Mouse (Mus musculus) spleen, adult 12 weeks (tissue): ENCODE results near the gene Cacul1.

Experiments
- DNase-seq: peaks from one replicate; pipeline ENCODE4 v3.0.0; 2022; ENCODE audit warnings: low spot score

The Cacul1 gene

DNA sequence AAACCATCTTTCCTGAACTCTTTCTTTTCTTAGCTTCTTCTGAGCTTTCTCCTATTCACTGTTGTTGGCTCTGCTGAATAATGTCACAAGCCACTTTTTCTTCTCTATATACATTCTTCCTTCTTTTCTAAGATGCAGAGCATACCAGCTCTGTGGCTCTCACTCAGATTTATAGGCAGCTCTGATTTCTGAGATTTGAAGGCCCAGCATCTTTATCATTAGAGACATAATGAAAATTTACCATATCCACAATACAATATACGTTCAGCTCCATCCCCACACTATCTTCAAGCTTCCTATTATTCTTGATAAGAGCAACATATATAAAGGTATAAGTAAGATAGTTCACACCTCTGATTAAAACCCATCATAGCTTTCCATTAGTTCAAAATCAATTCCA lies 50.7 kb downstream of the Cacul1 start:
- DNase-seq: no peak

- no peak for DNase-seq
These were observed 51.5 kb downstream of the Cacul1 start for GRCm38 (mm10) chr19:60529302-60529701.

GRCm38 (mm10) chr19:60528602-60529001 lies 52.2 kb downstream of the Cacul1 start:
- DNase-seq: no peak

GRCm38 (mm10) chr19:60526876-60527275 lies 53.9 kb downstream of the Cacul1 start:
- DNase-seq: no peak

GRCm38 (mm10) chr19:60525086-60525485 lies 55.7 kb downstream of the Cacul1 start:
- no peak for DNase-seq

DNA sequence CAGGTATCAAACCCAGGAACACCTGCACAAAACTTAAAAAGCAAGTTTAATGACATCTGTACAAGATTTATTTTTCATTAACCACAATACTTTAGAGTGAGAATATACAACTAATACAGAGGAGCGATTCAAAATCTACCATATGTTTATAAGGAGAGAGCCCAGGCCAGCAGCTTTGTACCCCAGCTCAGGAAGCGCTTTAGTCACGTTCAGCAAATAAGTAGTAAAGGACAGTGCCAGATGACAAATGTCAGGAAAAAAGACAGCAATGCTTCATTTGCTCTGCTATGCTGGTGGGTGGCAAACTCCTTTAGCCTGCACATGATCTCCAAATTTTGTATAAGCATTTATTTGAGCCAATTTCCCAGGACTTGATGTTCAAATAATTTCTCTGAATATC lies 56.1 kb downstream of the Cacul1 start:
- DNase-seq: no peak

DNA sequence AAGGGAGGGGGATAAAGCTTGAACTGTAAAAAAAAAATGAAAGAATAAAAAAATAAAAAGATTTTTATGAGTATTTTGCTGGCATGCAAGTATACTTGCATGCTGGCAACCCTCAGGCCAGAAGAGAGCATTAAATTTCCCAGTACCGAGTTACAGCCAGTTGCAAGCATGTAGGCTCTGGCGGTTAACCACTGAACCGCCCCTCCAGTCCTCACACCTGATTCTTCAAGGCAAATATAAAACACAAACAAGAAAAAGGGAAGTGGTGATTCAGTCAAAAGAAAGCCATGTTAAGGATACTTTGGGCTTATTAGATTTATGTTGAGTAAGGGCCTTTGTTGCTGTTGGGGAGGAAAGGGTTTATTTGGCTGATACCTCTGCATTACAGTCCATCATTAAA lies 60.7 kb downstream of the Cacul1 start:
- no peak for DNase-seq

DNA sequence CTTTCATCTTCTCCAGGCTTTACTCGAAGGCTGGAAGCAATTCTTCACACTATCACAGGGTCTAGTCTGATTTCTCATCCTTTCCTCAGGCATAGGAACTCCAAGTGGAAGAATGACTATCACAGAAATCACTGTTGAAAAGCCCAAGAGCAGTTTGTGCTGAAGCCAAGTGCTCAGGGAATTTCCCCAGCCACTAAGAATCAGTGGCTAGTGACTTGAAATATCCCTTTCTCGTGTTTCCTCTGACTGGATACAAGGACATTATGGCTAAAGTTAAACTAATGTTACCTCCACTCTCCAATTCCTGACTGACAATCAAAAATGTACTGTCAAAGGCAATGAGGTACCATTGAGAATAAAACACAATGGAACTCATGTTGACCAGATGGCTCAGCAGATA lies 65.8 kb downstream of the Cacul1 start:
- no peak for DNase-seq

DNA sequence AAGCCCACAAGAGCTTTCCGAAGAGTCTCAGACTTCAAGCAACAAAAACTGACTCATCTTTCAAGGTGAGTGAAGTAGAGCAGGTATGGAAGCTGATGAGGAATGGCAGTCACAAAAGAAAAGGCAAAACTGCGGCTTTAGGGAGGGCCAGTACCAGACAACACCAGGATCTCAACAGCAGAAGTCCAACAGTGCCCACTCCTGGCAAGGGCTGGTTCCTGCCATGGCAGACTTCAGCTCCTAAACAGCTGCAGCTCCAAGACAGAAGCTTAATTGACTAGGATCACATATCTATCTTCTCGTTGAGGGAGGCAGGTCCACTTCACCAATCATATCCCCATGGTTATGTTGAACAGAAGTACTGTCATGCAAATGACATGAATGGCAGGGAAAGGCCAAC lies 67.4 kb downstream of the Cacul1 start:
- no peak for DNase-seq

DNA sequence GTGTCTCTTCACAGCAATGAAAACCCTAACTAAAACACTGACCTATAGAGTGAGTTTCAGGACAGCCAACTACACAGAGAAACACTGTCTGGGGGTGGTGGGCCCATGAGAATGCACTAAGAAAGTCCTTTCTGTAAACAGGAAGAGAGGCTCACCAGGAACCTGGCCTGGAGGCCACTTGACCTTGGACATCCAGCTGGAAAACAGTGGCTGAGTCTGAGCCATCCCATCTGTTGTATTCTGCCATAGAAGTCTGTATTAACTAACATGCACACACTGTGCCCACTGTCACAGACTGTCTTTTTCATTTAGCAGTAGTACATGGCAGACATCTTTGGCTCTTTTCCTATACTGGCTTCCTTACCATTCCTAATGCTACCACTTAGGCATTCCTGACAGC lies 80.6 kb downstream of the Cacul1 start:
- DNase-seq: no peak

DNA sequence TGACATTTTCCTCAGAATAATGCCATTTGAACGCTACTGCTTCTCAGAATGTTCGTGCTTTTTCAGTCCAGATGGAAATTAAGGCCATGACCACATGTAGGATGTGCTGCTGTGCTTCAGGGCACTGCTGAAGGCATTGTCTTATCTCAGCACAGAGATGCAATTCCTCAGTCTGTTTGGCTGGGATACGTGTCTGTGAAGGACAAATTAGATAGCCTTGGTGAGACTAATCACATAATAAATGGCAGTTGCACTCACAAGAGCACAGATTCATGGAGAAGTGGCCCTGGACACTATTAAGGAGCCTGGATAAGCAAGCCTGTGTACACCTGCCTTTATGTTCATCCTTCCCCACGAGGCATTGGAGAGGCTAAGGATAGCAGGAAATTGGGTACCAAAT lies 83.7 kb downstream of the Cacul1 start:
- no peak for DNase-seq

DNA sequence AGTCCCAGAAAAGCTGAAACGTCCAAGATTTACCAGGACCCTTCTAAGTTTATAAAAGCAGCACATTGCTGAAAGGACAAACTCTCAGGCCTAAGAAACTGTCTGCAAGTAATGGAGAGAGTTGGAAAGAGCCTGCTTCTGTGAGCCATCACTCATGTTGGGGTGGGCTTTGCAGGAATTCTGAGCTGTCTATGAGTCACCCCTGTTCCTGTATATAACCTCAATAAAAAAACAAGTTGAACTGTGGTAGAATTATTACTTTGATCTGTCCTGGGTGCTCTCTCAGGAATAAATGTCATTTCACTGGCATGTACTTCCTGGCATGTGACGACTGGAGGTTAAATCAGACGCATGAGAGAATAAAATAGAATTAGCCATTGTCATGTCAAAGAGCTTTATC lies 85.1 kb downstream of the Cacul1 start:
- DNase-seq: no peak

DNA sequence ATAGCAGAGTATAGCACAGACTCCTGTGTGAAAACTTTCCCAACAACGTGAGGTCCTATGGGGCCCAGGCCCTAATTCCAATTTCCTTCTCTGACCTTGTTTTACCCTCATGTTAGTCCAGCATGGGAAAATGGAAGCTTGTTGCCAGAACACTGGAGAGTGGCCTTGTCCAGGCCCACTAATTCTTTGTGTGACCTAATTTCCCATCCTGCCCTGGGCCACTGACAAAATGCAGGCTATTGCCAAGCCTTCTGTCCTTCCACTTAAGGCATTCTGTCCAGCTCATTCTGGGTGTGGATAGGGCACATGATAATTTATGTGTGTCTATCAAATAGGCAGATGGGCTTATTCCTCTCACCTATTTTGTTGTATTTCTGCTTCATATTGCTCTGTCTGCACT lies 91.3 kb downstream of the Cacul1 start:
- no peak for DNase-seq

DNA sequence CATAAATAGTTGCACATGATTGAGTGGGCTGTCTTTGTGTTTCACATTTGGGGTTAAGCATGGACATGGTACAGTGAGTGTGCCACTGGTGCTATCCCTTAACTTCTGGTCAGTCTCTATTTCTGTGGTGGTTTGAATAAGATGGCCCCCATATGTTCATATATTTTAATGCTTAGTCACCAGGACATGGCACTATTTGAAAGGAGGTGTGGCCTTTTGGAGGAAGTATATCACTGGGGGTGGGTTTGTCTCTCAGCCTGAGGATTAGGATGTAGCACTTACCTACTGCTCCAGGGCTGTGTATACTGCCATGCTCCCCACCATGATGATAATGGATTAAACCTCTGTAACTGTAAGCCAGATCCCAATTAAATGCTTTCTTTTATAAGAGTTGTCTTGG lies 95.6 kb downstream of the Cacul1 start:
- no peak for DNase-seq

- DNase-seq: no peak
These were observed 102.0 kb downstream of the Cacul1 start for GRCm38 (mm10) chr19:60478859-60479258.

- DNase-seq: no peak
These were observed 103.0 kb downstream of the Cacul1 start for GRCm38 (mm10) chr19:60477788-60478187.
